Mouse (Mus musculus) cortical plate, adult 2 months (tissue): Measurements from ENCODE around the gene Tmco3.
A peak's percentile ranks its signal among the peaks of the same experiment; 100 is the strongest.

Source experiments
- CTCF ChIP-seq: fragments of 200-500 bp; IDR thresholded peaks from 2 replicates; pipeline ENCODE4 v1.5.1; 2011; ENCODE audit warnings: mild to moderate bottlenecking, control low read depth, low read length; ENCODE audit not compliant: insufficient read depth; ENCODE audit errors: extremely low read depth
- POLR2A ChIP-seq: fragments of 200-500 bp; IDR thresholded peaks from 2 replicates; pipeline ENCODE4 v1.6.1; 2011; ENCODE audit warnings: mild to moderate bottlenecking, low read length, control low read depth; ENCODE audit not compliant: insufficient read depth; ENCODE audit errors: extremely low read depth

GRCm38 (mm10) chr8:13287692-13288623 is at the start of gene Tmco3, which contains the start of gene Dcun1d2:
- no peak for TF ChIP-seq CTCF
- TF ChIP-seq POLR2A: peak; percentile 75; the same call in 1 of the 2 replicates
